Mouse (Mus musculus): Measurements from ENCODE around the gene Hsfy2. TPM values are rescaled to one million over a fixed set of nuclear protein-coding genes. Genes with fewer than 3 reads are reported as not detected.

The Hsfy2 gene
- polyA plus RNA-seq (2016; fragmentation: Nextera tagmentation; extraction: Ambion mirVana), result not detected in 2 replicates

- Histone ChIP-seq H3K4me3 (no peak within 1 kb of the TSS), H3K4me2 (replicated peaks) (no peak within 1 kb of the TSS), H3K4me1 (no peaks in the 10 kb centered on the region), H3K9me3 (no peaks in the 10 kb centered on the region), H3K27me3 (no peaks in the 10 kb centered on the region), H3K27ac (replicated peaks) (no peak within 1 kb of the TSS), H3K36me3 (no peaks in the 10 kb centered on the region), H3K9ac (replicated peaks) (no peak within 1 kb of the TSS)
- 92% methylated on average over 2 of the region's 2 CpGs for WGBS
- no peak for ATAC-seq (ENCODE audit: low FRiP score, low read depth)
Observed at GRCm38 (mm10) chr1:56637335-56637734, at the start of gene Hsfy2. TSS of gene Hsfy2 (minus strand) at chr1:56637435.

DNA sequence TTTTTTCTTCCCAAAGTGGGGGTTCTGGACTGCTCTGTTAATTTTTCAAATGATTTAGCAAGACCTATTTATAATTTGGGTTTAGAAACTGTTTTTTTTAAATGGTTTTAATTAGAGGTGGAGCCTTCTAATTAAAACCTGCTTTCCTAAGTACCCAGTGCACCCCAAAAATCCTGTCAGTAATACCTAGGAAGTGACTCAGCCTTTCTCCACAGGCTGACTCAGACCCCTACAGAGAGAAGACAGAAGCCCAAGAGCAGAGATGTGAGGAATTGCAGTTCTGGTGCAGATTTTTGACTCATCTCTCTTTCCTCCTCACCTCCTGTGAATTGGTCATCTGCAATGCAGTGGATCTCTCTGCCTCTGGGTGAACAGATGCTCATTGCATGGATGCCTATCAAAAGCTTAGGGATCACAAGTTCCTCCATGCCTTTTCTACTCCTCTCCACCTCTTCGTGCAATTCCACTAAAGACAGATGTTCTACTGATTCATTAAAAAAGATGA lies 47.9 kb upstream of the Hsfy2 start:
- Histone ChIP-seq H3K27ac (replicated peaks) (no peak overlapping the region), H3K4me2 (replicated peaks) (no peak overlapping the region), H3K9ac (replicated peaks) (no peak overlapping the region), H3K36me3 (no peaks in the 10 kb centered on the region), H3K4me1 (no peaks in the 10 kb centered on the region), H3K27me3 (no peaks in the 10 kb centered on the region), H3K9me3 (no peaks in the 10 kb centered on the region), H3K4me3 (no peak overlapping the region)
- 83% methylated on average over 1 of the region's 1 CpGs for WGBS
- no peak for ATAC-seq (ENCODE audit: low FRiP score, low read depth)

DNA sequence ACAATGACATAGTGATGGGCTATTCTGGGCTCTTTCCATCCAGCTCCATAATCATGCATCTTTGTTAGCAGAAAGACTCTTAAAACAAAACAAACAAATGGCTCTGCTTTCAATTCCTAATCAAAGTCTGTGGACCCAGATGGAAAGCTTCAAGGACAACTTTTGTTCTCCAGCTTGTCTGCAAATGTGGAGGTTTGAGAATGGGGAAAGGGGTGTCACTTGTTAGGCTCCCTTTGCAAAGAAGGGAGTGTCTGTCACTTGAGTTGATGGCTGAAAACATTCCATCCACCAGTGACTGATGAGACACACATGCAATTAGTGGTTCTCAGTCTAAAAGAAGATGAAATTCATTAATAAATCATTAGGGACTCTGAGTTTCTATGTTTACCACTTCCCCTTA lies 47.3 kb upstream of the Hsfy2 start:
- Histone ChIP-seq H3K27ac (replicated peaks) (no peak overlapping the region), H3K4me3 (no peak overlapping the region), H3K36me3 (no peaks in the 10 kb centered on the region), H3K4me2 (replicated peaks) (no peak overlapping the region), H3K9me3 (no peaks in the 10 kb centered on the region), H3K9ac (replicated peaks) (no peak overlapping the region), H3K27me3 (no peaks in the 10 kb centered on the region), H3K4me1 (no peaks in the 10 kb centered on the region)
- no peak for ATAC-seq (ENCODE audit: low FRiP score, low read depth)

GRCm38 (mm10) chr1:56681258-56681657 lies 44.0 kb upstream of the Hsfy2 start:
- Histone ChIP-seq H3K4me3 (no peak overlapping the region), H3K4me1 (no peaks in the 10 kb centered on the region), H3K27me3 (no peaks in the 10 kb centered on the region), H3K4me2 (replicated peaks) (no peak overlapping the region), H3K9ac (replicated peaks) (no peak overlapping the region), H3K9me3 (no peaks in the 10 kb centered on the region), H3K36me3 (no peaks in the 10 kb centered on the region), H3K27ac (replicated peaks) (no peak overlapping the region)
- WGBS, result 90% methylated on average over 2 of the region's 2 CpGs
- no peak for ATAC-seq (ENCODE audit: low FRiP score, low read depth)

- Histone ChIP-seq H3K4me1 (peaks cover 6% of the 10 kb centered on the region; the same call in 1 of the 2 replicates), H3K4me3 (no peak overlapping the region), H3K27me3 (no peaks in the 10 kb centered on the region), H3K9me3 (no peaks in the 10 kb centered on the region), H3K36me3 (no peaks in the 10 kb centered on the region), H3K27ac (replicated peaks) (no peak overlapping the region), H3K4me2 (replicated peaks) (no peak overlapping the region), H3K9ac (replicated peaks) (no peak overlapping the region)
- WGBS, result 64% methylated on average over 2 of the region's 2 CpGs
- ATAC-seq (ENCODE audit: low FRiP score, low read depth), result no peak
Observed at GRCm38 (mm10) chr1:56675253-56675652, 38.0 kb upstream of the Hsfy2 start.

- Histone ChIP-seq H3K27me3 (no peaks in the 10 kb centered on the region), H3K9ac (replicated peaks) (no peak overlapping the region), H3K4me3 (no peak overlapping the region), H3K4me1 (peaks cover 6% of the 10 kb centered on the region; the same call in 1 of the 2 replicates), H3K4me2 (replicated peaks) (no peak overlapping the region), H3K9me3 (no peaks in the 10 kb centered on the region), H3K27ac (replicated peaks) (no peak overlapping the region), H3K36me3 (no peaks in the 10 kb centered on the region)
- no peak for ATAC-seq (ENCODE audit: low FRiP score, low read depth)
- WGBS, result 92% methylated on average over 3 of the region's 3 CpGs
Observed at GRCm38 (mm10) chr1:56674601-56675000, 37.4 kb upstream of the Hsfy2 start.

DNA sequence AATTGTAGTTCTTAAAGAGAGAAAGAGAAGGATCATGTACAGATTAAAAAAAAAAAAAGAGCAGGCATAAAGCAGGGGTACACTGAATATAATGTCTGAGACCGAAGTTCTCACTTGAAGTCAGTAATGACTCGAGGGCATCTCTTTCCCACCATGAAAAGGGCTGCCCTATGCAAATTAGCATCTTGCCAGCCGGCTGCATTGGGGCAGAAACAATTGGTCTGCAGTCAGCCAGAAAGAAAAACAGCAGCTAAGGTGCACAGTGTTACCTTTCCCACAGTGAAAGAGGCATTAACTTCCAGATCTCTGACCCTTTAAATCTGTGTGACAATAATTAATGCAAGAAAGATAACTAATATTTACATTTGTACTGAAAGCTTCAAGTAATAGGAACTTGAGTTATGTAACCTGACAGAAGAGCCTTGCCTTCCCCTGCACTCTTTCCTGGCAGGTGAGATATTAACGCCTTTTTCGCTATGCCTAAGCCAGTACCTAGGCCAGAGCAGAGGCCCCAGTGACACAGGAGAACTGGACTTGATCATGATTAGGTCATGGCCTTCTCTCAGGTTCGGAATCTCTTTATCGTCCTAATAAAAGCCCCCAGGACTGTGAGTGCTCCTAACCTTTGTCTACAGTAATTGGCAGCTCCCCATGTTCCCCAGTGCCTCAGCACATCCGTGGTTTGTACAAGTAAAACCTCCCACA lies 34.2 kb upstream of the Hsfy2 start:
- no peak for ATAC-seq (ENCODE audit: low FRiP score, low read depth)
- Histone ChIP-seq H3K9ac (replicated peaks) (no peak overlapping the region), H3K9me3 (no peaks in the 10 kb centered on the region), H3K27me3 (no peaks in the 10 kb centered on the region), H3K4me2 (replicated peaks) (no peak overlapping the region), H3K27ac (replicated peaks) (no peak overlapping the region), H3K4me1 (peaks cover 6% of the 10 kb centered on the region; the same call in 1 of the 2 replicates), H3K36me3 (no peaks in the 10 kb centered on the region), H3K4me3 (no peak overlapping the region)
- 40% methylated on average over 8 of the region's 8 CpGs for WGBS

- no peaks in the 10 kb centered on the region for H3K36me3 ChIP-seq
- WGBS, result 78% methylated on average over 5 of the region's 5 CpGs
- no peak overlapping the region for H3K27ac ChIP-seq (replicated peaks)
- H3K4me2 ChIP-seq (replicated peaks), result no peak overlapping the region
- ATAC-seq (ENCODE audit: low FRiP score, low read depth), result no peak
- H3K4me3 ChIP-seq, result no peak overlapping the region
- no peaks in the 10 kb centered on the region for H3K27me3 ChIP-seq
- H3K4me1 ChIP-seq, result peaks cover 6% of the 10 kb centered on the region; the same call in 1 of the 2 replicates
- H3K9me3 ChIP-seq, result no peaks in the 10 kb centered on the region
- H3K9ac ChIP-seq (replicated peaks), result no peak overlapping the region
Observed at GRCm38 (mm10) chr1:56670509-56670908, 33.3 kb upstream of the Hsfy2 start.

- Histone ChIP-seq H3K4me3 (no peak overlapping the region), H3K9me3 (no peaks in the 10 kb centered on the region), H3K9ac (replicated peaks) (no peak overlapping the region), H3K4me2 (replicated peaks) (no peak overlapping the region), H3K27me3 (no peaks in the 10 kb centered on the region), H3K4me1 (no peaks in the 10 kb centered on the region), H3K27ac (replicated peaks) (no peak overlapping the region), H3K36me3 (no peaks in the 10 kb centered on the region)
- ATAC-seq (ENCODE audit: low FRiP score, low read depth), result no peak
- 85% methylated on average over 3 of the region's 3 CpGs for WGBS
Observed at GRCm38 (mm10) chr1:56664606-56665005, 27.4 kb upstream of the Hsfy2 start.

- Histone ChIP-seq H3K9ac (replicated peaks) (no peak overlapping the region), H3K4me3 (no peak overlapping the region), H3K27me3 (no peaks in the 10 kb centered on the region), H3K4me1 (no peaks in the 10 kb centered on the region), H3K9me3 (no peaks in the 10 kb centered on the region), H3K36me3 (no peaks in the 10 kb centered on the region), H3K4me2 (replicated peaks) (no peak overlapping the region), H3K27ac (replicated peaks) (no peak overlapping the region)
- ATAC-seq (ENCODE audit: low FRiP score, low read depth), result no peak
- WGBS, result 82% methylated on average over 7 of the region's 7 CpGs
Observed at GRCm38 (mm10) chr1:56626824-56627223, 10.4 kb downstream of the Hsfy2 start.

DNA sequence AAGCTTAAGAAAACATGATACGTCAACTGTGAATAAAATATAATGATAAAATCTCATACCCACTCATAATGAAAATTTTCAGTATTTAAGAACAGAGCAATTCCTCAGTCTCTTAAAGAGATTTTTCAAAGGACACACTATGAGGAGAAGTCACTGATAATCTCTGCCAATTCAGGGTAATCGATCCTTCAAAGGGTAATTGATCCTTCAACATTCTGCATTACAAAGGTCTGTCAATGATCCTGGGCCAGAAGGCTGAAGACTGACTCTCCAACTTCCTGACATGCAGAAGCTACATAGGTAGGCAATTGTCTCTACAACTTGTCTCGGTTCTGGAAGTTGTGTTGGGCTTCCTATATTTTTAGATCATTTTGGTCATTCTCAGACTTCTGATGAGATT lies 12.9 kb downstream of the Hsfy2 start:
- no peak overlapping the region for H3K4me3 ChIP-seq
- 86% methylated on average over 3 of the region's 3 CpGs for WGBS
- no peaks in the 10 kb centered on the region for H3K27me3 ChIP-seq
- H3K27ac ChIP-seq (replicated peaks), result no peak overlapping the region
- H3K9me3 ChIP-seq, result no peaks in the 10 kb centered on the region
- no peak for ATAC-seq (ENCODE audit: low FRiP score, low read depth)
- H3K4me1 ChIP-seq, result no peaks in the 10 kb centered on the region
- no peak overlapping the region for H3K4me2 ChIP-seq (replicated peaks)
- H3K9ac ChIP-seq (replicated peaks), result no peak overlapping the region
- H3K36me3 ChIP-seq, result no peaks in the 10 kb centered on the region

- Histone ChIP-seq H3K4me2 (replicated peaks) (no peak overlapping the region), H3K36me3 (no peaks in the 10 kb centered on the region), H3K9ac (replicated peaks) (no peak overlapping the region), H3K27ac (replicated peaks) (no peak overlapping the region), H3K9me3 (no peaks in the 10 kb centered on the region), H3K4me3 (no peak overlapping the region), H3K4me1 (no peaks in the 10 kb centered on the region), H3K27me3 (no peaks in the 10 kb centered on the region)
- no peak for ATAC-seq (ENCODE audit: low FRiP score, low read depth)
- WGBS, result 84% methylated on average over 1 of the region's 1 CpGs
Observed at GRCm38 (mm10) chr1:56612384-56612783, 24.9 kb downstream of the Hsfy2 start.

Measured in midbrain, embryonic 12.5 days (tissue).